Mouse (Mus musculus) common myeloid progenitor, adult 5-6 weeks (primary cell): Measurements from ENCODE around the gene Tmem150a. TPM values are rescaled to one million over a fixed set of nuclear protein-coding genes. Genes with fewer than 3 reads are reported as not detected.
A peak's percentile ranks its signal among the peaks of the same experiment; 100 is the strongest.

Experiments used
- ATAC-seq: replicated peaks from 2 replicates; pipeline ENCODE4 v1.8.0; 2016; ENCODE audit warnings: low read depth, mild to moderate bottlenecking, moderate TSS enrichment, inconsistent platforms; ENCODE audit not compliant: poor library complexity, severe bottlenecking
- total RNA-seq: library from RNA; stranded (forward); fragments of 200-1000, 187-1606 nt; gene quantifications from 2 replicates; pipeline ENCODE4 v1.2.3, GENCODE M21; 2017

Gene Tmem150a
- total RNA-seq, 1 experiment from 2014 or later, result not detected

- ATAC-seq, result no peak
Measured at GRCm38 (mm10) chr6:72348411-72348810, 6.8 kb upstream of the Tmem150a start.

- no peak for ATAC-seq
Measured at GRCm38 (mm10) chr6:72350214-72350613, 5.0 kb upstream of the Tmem150a start.

GRCm38 (mm10) chr6:72352636-72353405, 2.4 kb upstream of the Tmem150a start:
- ATAC-seq, result no peak

GRCm38 (mm10) chr6:72354025-72354424, 1.2 kb upstream of the Tmem150a start:
- no peak for ATAC-seq

- no peak for ATAC-seq
Measured at GRCm38 (mm10) chr6:72356001-72356532, 820 bp downstream of the Tmem150a start.

- ATAC-seq, result no peak
Measured at GRCm38 (mm10) chr6:72357164-72358079, 2.2 kb downstream of the Tmem150a start.

- ATAC-seq, result no peak
Measured at GRCm38 (mm10) chr6:72358086-72358764, 3.0 kb downstream of the Tmem150a start.

GRCm38 (mm10) chr6:72359343-72359742, 4.1 kb downstream of the Tmem150a start:
- no peak for ATAC-seq

- ATAC-seq, result no peak
Measured at GRCm38 (mm10) chr6:72359891-72360598, 4.8 kb downstream of the Tmem150a start.

GRCm38 (mm10) chr6:72360599-72360935, 5.3 kb downstream of the Tmem150a start:
- ATAC-seq, result no peak

GRCm38 (mm10) chr6:72361121-72361551, 5.9 kb downstream of the Tmem150a start:
- ATAC-seq, result no peak

GRCm38 (mm10) chr6:72362132-72363028, 7.1 kb downstream of the Tmem150a start:
- ATAC-seq, result peak; percentile 95

GRCm38 (mm10) chr6:72364009-72364408, 8.8 kb downstream of the Tmem150a start:
- no peak for ATAC-seq

- ATAC-seq, result no peak
Measured at GRCm38 (mm10) chr6:72364985-72365384, 9.7 kb downstream of the Tmem150a start.

- no peak for ATAC-seq
Measured at GRCm38 (mm10) chr6:72366304-72366703, 11.1 kb downstream of the Tmem150a start.

GRCm38 (mm10) chr6:72366844-72367443, 11.7 kb downstream of the Tmem150a start, which contains the start of gene Rnf181:
Gene Rnf181 (minus strand): TSS chr6:72366956.
- ATAC-seq, result no peak

- ATAC-seq, result no peak
Measured at GRCm38 (mm10) chr6:72367460-72367974, 12.3 kb downstream of the Tmem150a start.

- ATAC-seq, result 0 out of 2 replicates have a peak, but pooled peaks have one; percentile 40
Measured at GRCm38 (mm10) chr6:72369557-72369956, 14.3 kb downstream of the Tmem150a start.
